Comparison of ENCODE assay signal across 17 mouse cellular contexts in genomic region chr8:91866076-91866475, GRCm38 (mm10).
"Had no signal": no experiment of that assay in that cellular context is flagged by ENCODE, and none has a peak within 500 bp of the region (broad histone marks: within the 10 kb centered on the region; RNA-seq: fewer than 3 reads in every experiment).

No protein-coding gene starts in this region.

- H3K9ac ChIP-seq: liver, embryonic 14.5 days; lung, embryonic 15.5 days; midbrain, embryonic 13.5 days; midbrain, embryonic 15.5 days; neural tube, embryonic 12.5 days; stomach, embryonic 15.5 days had no signal

- ATAC-seq: lung, postnatal 0 days; midbrain, embryonic 13.5 days had no signal

- H3K36me3 ChIP-seq: lung, embryonic 15.5 days; midbrain, embryonic 13.5 days; midbrain, embryonic 15.5 days; neural tube, embryonic 12.5 days; stomach, embryonic 15.5 days had no signal

- H3K4me2 ChIP-seq: lung, embryonic 15.5 days; midbrain, embryonic 13.5 days; midbrain, embryonic 15.5 days; stomach, embryonic 15.5 days had no signal

- H3K4me3 ChIP-seq: lung, embryonic 15.5 days; megakaryocyte, embryonic 14.5 days; midbrain, embryonic 13.5 days; midbrain, embryonic 15.5 days; neural tube, embryonic 12.5 days; stomach, embryonic 15.5 days had no signal

- H3K27ac ChIP-seq: liver, embryonic 14.5 days; lung, embryonic 15.5 days; macrophage; midbrain, embryonic 15.5 days; neural tube, embryonic 12.5 days; stomach, embryonic 15.5 days; stomach, postnatal 0 days had no signal

- H3K4me1 ChIP-seq: lung, embryonic 15.5 days; megakaryocyte, embryonic 14.5 days; stomach, embryonic 15.5 days had no signal

- H3K9me3 ChIP-seq: lung, embryonic 15.5 days; megakaryocyte, embryonic 14.5 days; midbrain, embryonic 13.5 days; midbrain, embryonic 15.5 days; neural tube, embryonic 12.5 days; stomach, embryonic 15.5 days had no signal

- DNase-seq: lung, adult 2 months; lung, postnatal 14 days; lung, postnatal 36 days; right cerebral cortex, postnatal 14 days; thymus, adult 2 months; thymus, postnatal 25 days; thymus, postnatal 4 days had no signal
